Mouse (Mus musculus) cerebellum, adult 2 months (tissue): ENCODE data around the gene Cacna1d.

Experiments used
- CTCF ChIP-seq: fragments of 200-500 bp; IDR thresholded peaks from 2 replicates; pipeline ENCODE4 v1.5.1; 2011; ENCODE audit warnings: low read depth, mild to moderate bottlenecking, control low read depth, low read length, moderate library complexity, borderline replicate concordance; ENCODE audit not compliant: insufficient read depth
- POLR2A ChIP-seq: fragments of 200-500 bp; IDR thresholded peaks from 2 replicates; pipeline ENCODE4 v1.6.1; 2011; ENCODE audit warnings: low read length, control low read depth, borderline replicate concordance; ENCODE audit not compliant: insufficient read depth

DNA sequence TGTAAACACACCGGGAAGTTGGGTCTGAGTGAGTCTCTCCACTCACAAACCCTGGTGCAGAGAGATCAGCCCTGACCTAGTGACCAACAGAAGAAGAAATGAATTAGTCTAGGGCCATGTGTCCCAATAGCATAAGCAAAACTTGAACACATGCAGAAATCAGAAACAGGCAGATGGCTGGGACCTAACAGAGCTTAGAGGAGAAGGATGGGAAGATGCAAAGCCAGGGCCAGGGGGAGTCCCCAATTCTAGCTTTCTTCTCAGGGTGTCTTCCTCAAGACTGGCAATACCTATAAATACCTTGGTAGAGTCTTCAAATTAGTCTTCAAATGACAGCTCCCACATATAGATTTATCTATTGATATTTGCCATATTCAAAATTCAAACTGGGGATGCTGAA, 133.2 kb downstream of the Cacna1d start:
- TF ChIP-seq POLR2A (no peak), CTCF (no peak)
